Mouse (Mus musculus) thymus, postnatal 36 days (tissue): ENCODE data around the gene Wnt7a.

Source experiments
- DNase-seq, 2 experiments: peaks; one replicate each; pipeline ENCODE4 v3.0.0; 2022; ENCODE audit warnings: mixed read lengths in 2 of 2

Gene Wnt7a

DNA sequence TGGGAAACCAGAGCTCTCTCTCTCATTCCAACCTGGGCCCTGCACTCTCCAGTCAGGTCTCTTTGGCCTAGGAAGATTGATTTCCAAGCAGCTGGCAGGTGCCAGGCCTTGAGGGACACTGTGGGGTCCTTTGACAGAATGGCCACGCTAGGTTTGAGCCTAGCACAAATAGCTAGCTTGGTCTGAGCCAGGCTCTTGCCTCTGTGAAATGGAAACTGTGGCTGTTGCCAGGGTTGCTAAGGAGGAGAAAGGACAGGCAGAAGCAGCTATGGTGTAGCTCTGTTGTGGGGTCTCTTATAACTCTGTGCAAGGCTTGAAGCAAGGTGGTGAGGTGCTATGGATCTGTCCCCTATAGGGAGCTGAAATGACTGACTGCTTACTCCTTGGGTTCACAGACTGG is 75.7 kb downstream of the Wnt7a start:
- no peak for DNase-seq

DNA sequence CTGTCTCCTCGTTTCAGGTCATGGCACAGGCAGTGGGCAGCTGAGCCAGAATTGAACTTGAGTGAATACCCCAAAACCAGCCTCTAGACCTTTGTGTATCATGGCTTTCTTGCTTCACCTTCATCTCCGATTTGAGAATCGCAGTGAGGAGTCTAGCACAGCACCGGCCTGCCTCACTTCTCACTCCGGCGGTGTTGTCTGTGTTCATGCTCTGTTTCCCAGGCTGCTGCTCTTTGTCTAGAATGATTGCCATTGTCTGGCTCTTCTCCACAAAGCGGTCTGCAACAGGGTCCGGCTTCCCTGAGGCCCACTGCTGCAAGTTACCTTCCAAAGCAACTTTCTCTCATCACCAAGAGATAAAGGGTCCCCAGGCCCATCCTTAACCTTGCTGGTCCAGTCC is 79.3 kb downstream of the Wnt7a start:
- DNase-seq = no peak

DNA sequence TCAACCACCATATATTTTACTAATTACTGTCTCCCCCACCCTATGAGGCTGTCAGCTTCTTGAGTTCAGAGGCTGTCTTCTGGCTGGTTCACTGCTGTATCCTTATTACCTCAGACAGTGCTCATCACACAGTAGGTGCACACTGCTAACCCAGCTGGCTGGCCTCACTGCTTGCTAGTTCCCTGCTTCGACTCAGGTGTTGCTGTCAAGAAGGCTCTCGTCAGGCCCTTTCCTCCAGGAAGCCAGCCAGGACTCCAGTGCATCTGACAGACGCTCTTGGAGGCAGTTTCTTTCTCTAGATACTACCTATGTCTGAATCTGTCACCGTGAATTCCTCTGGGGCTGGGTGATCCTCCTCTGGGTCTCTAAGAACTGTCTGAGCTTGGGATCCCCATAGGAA is 85.6 kb downstream of the Wnt7a start:
- no peak for DNase-seq

DNA sequence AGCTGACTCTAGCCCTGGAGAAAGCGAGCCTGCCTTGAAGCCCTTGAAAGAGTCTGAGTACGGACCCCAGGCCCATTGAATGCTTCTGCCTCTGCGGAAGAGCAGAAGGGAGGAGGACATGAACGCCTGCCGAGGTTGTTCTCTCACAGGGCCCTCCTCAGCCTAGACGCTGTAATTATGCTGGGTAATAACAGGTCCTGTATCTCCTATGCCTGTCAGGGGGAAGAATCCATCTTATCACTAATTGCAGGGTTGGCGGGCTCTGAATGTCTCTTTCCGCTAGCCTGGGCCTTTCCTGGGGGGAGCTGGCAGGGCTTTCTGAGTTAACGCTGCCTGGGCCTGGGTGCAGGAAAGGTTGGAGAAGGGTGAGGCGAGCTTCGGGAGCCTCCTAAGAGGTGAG is 86.4 kb downstream of the Wnt7a start:
- DNase-seq = no peak

DNA sequence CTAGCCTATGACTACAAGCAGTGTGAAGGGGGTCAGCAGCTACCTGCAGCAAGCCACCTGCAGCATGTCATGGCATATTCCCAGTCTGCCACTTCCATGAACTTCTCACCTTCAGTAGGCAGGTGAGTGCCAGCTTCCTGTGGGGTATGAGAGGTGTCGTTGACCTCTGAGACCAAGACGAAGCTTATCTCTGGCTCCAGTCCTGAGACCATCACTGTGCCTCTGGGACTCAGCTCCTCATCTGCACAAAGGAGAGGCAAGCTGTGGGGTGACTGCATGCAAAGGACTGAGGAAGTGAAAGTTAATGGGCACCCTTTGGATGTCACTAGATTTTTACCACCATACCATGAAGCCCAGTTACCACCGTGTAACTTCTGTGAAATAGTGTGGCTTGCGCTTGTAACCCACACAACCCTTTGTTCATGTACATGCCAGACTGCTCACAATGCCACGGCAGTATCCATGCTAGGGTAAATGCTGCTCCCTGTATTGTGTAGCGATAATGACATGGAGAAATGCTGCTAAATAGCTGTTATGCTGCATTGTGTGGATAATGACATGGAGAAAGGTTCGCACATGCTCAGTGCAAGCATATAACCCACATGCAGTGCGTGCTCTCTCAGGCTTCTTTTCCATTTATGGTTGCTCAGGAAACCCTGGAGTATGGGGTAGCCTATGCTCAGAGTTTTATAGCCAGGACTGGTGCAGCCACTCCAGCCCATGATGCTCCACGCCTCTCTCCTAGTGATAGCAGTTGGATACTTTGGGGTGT is 89.0 kb downstream of the Wnt7a start:
- DNase-seq = no peak
